Mouse (Mus musculus): ENCODE data around the gene Tmem139. TPM values are rescaled to one million over a fixed set of nuclear protein-coding genes. Genes with fewer than 3 reads are reported as not detected.

The Tmem139 gene
- polyA plus RNA-seq (2014; fragmentation: Illumina TruSeq; extraction: RNeasy Lipid Tissue Mini Kit (QIAGEN cat#74804); ENCODE audit: low read depth, low replicate concordance), result not detected

GRCm38 (mm10) chr6:42261524-42262170, at the start of gene Tmem139:
Gene Tmem139, plus strand, starts transcription at chr6:42261970.

GRCm38 (mm10) chr6:42215028-42215427, 46.7 kb upstream of the Tmem139 start, which contains the start of gene Tas2r144:
Gene Tas2r144, plus strand, starts transcription at chr6:42215328.

DNA sequence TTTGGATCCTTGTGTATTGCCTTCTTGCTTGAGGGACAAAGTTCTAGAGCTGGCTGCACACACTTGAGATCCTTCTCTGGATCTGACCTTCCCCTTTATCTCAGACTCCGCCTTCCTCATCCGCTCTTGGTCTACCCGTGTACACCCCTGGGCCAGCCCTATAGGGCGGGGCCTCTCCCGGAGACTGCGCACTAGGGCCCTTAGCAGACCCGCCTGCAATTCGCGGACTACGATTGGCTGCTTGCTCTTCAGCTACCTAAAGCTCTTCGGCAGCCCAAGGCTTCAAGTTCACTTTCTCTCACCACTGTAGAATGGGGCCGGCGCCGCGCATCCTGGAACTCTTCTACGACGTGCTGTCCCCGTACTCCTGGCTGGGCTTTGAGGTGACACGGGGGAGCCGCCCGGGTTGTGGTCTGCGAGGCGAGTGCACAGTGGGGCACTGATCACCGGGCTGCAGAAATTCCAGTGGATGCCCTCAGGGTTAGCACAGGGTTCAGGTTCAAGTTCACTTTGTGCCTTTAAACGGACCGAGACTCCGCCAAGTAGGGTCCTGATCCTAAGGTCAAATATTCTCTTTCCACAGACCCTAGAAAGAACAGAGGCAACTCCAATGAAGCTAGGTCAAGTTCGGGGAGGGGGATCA, 15.9 kb upstream of the Tmem139 start, which contains the start of gene Gstk1:
Gene Gstk1 (plus strand): TSS at position 225 of the 643 bp plus-strand sequence.

GRCm38 (mm10) chr6:42264626-42265312, 3.0 kb downstream of the Tmem139 start, which contains the start of gene Casp2:
Gene Casp2, plus strand, starts transcription at chr6:42264985.

DNA sequence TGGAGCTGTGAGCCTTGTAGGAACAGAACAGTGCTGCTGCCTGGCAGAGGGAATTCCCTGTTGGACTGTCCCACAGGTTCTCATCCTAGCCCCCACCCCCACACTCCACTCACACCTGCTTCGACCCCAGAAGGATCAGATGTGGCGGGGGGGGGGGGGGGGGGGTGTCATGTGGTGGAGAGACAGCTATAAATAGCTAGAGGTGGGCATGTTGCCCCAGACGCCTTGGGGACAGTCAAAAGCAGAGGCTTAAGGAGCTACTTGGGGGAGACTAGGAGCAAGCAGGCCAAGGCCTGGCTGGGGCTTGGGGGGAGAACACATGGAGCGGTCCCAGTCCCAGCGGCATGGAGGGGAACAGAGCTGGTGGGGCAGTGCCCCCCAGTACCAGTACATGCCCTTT, 24.7 kb downstream of the Tmem139 start, which contains the start of gene Clcn1:
Gene Clcn1 (plus strand): TSS at position 238 of the 400 bp plus-strand sequence.

Other genes with a start within 250 kb of the Tmem139 start
- gene Sva, start 223.6 kb upstream of the Tmem139 start, polyA plus RNA-seq (2014; fragmentation: Illumina TruSeq; extraction: RNeasy Lipid Tissue Mini Kit (QIAGEN cat#74804); ENCODE audit: low read depth, low replicate concordance), result not detected
- gene Tas2r139, start 121.0 kb upstream of the Tmem139 start, polyA plus RNA-seq (2014; fragmentation: Illumina TruSeq; extraction: RNeasy Lipid Tissue Mini Kit (QIAGEN cat#74804); ENCODE audit: low read depth, low replicate concordance), result not detected
- not detected for gene Tas2r144, start 46.6 kb upstream of the Tmem139 start, polyA plus RNA-seq (2014; fragmentation: Illumina TruSeq; extraction: RNeasy Lipid Tissue Mini Kit (QIAGEN cat#74804); ENCODE audit: low read depth, low replicate concordance)
- gene Gstk1, start 16.0 kb upstream of the Tmem139 start, polyA plus RNA-seq (2014; fragmentation: Illumina TruSeq; extraction: RNeasy Lipid Tissue Mini Kit (QIAGEN cat#74804); ENCODE audit: low read depth, low replicate concordance), result 186 TPM
- 9.2 TPM for gene Casp2, start 3.0 kb downstream of the Tmem139 start, polyA plus RNA-seq (2014; fragmentation: Illumina TruSeq; extraction: RNeasy Lipid Tissue Mini Kit (QIAGEN cat#74804); ENCODE audit: low read depth, low replicate concordance)
- 13.2 TPM for gene Clcn1, start 24.7 kb downstream of the Tmem139 start, polyA plus RNA-seq (2014; fragmentation: Illumina TruSeq; extraction: RNeasy Lipid Tissue Mini Kit (QIAGEN cat#74804); ENCODE audit: low read depth, low replicate concordance)
- gene Fam131b, start 62.7 kb downstream of the Tmem139 start, polyA plus RNA-seq (2014; fragmentation: Illumina TruSeq; extraction: RNeasy Lipid Tissue Mini Kit (QIAGEN cat#74804); ENCODE audit: low read depth, low replicate concordance), result 0.65 TPM
- gene Zyx, start 87.7 kb downstream of the Tmem139 start, polyA plus RNA-seq (2014; fragmentation: Illumina TruSeq; extraction: RNeasy Lipid Tissue Mini Kit (QIAGEN cat#74804); ENCODE audit: low read depth, low replicate concordance), result 59.6 TPM
- gene Epha1, start 111.3 kb downstream of the Tmem139 start, polyA plus RNA-seq (2014; fragmentation: Illumina TruSeq; extraction: RNeasy Lipid Tissue Mini Kit (QIAGEN cat#74804); ENCODE audit: low read depth, low replicate concordance), result 0.39 TPM
- not detected for gene Tas2r143, start 138.3 kb downstream of the Tmem139 start, polyA plus RNA-seq (2014; fragmentation: Illumina TruSeq; extraction: RNeasy Lipid Tissue Mini Kit (QIAGEN cat#74804); ENCODE audit: low read depth, low replicate concordance)
- not detected for gene Tas2r135, start 143.5 kb downstream of the Tmem139 start, polyA plus RNA-seq (2014; fragmentation: Illumina TruSeq; extraction: RNeasy Lipid Tissue Mini Kit (QIAGEN cat#74804); ENCODE audit: low read depth, low replicate concordance)
- not detected for gene Tas2r126, start 172.6 kb downstream of the Tmem139 start, polyA plus RNA-seq (2014; fragmentation: Illumina TruSeq; extraction: RNeasy Lipid Tissue Mini Kit (QIAGEN cat#74804); ENCODE audit: low read depth, low replicate concordance)
- not detected for gene Olfr458, start 203.2 kb downstream of the Tmem139 start, polyA plus RNA-seq (2014; fragmentation: Illumina TruSeq; extraction: RNeasy Lipid Tissue Mini Kit (QIAGEN cat#74804); ENCODE audit: low read depth, low replicate concordance)
- not detected for gene Olfr457, start 214.4 kb downstream of the Tmem139 start, polyA plus RNA-seq (2014; fragmentation: Illumina TruSeq; extraction: RNeasy Lipid Tissue Mini Kit (QIAGEN cat#74804); ENCODE audit: low read depth, low replicate concordance)
- gene Olfr456, start 225.2 kb downstream of the Tmem139 start, polyA plus RNA-seq (2014; fragmentation: Illumina TruSeq; extraction: RNeasy Lipid Tissue Mini Kit (QIAGEN cat#74804); ENCODE audit: low read depth, low replicate concordance), result not detected